In the genomic region with DNA sequence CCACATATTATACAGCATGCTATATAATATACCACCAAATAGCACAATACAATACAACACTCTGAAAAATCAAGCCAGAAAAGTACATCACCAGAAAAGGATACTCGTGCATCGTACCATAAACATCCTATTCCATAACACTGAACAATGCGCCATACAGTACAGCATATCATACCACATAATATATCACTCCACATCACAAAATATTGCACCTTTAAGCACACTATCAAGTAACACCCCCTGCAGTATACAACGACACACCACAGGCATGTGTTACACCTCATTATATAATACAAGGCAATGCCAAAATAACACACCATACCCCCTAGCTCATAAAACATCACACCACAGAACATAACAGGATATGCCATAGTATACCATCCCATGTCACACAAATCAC, we compare ENCODE assay signal across 24 mouse cellular contexts.
"Had no signal": no experiment of that assay in that cellular context is flagged by ENCODE, and none has a peak within 500 bp of the region (broad histone marks: within the 10 kb centered on the region; RNA-seq: fewer than 3 reads in every experiment).

No protein-coding gene starts in this region.

- ATAC-seq: hindbrain, embryonic 16.5 days; inflammation-experienced regulatory T-cells, adult 6 months; intestine, postnatal 0 days had no signal

- H3K4me3 ChIP-seq: gastrocnemius, adult 2 months; heart, embryonic 10.5 days; heart, embryonic 12.5 days; hindbrain, embryonic 10.5 days; hindbrain, embryonic 12.5 days; layer of hippocampus, adult 2 months; left cerebral cortex, adult 2 months; limb, embryonic 10.5 days; limb, embryonic 12.5 days had no signal

- H3K9me3 ChIP-seq: heart, embryonic 10.5 days; heart, embryonic 12.5 days; hindbrain, embryonic 10.5 days; hindbrain, embryonic 12.5 days; limb, embryonic 10.5 days; limb, embryonic 12.5 days had no signal

- H3K9ac ChIP-seq: heart, embryonic 12.5 days; hindbrain, embryonic 12.5 days; hindbrain, embryonic 14.5 days; limb, embryonic 12.5 days had no signal

- H3K4me2 ChIP-seq: heart, embryonic 12.5 days; hindbrain, embryonic 12.5 days; hindbrain, embryonic 14.5 days; limb, embryonic 12.5 days had no signal

- H3K27me3 ChIP-seq: heart, embryonic 12.5 days; hindbrain, embryonic 12.5 days; limb, embryonic 12.5 days had no signal

- H3K36me3 ChIP-seq: heart, embryonic 10.5 days; heart, embryonic 12.5 days; hindbrain, embryonic 10.5 days; hindbrain, embryonic 12.5 days; limb, embryonic 10.5 days; limb, embryonic 12.5 days had no signal

- DNase-seq: gastrocnemius, adult 2 months; gastrocnemius, postnatal 10 days; gastrocnemius, postnatal 25 days; heart, adult 18-20 months; heart, postnatal 10 days; heart, postnatal 4 days; kidney, adult 18-20 months; kidney, adult 8-10 months; kidney, postnatal 10 days; kidney, postnatal 25 days; kidney, postnatal 4 days; liver had no signal

- H3K27ac ChIP-seq: gastrocnemius, adult 2 months; heart, embryonic 10.5 days; hindbrain, embryonic 10.5 days; hindbrain, embryonic 12.5 days; hindbrain, embryonic 14.5 days; layer of hippocampus, adult 2 months; left cerebral cortex, adult 2 months; limb, embryonic 10.5 days; limb, embryonic 12.5 days had no signal

- H3K4me1 ChIP-seq: heart, embryonic 10.5 days; heart, embryonic 12.5 days; hindbrain, embryonic 12.5 days; limb, embryonic 10.5 days; limb, embryonic 12.5 days had no signal
